Mouse (Mus musculus): ENCODE results near the gene Gm17455.

Gene Gm17455

DNA sequence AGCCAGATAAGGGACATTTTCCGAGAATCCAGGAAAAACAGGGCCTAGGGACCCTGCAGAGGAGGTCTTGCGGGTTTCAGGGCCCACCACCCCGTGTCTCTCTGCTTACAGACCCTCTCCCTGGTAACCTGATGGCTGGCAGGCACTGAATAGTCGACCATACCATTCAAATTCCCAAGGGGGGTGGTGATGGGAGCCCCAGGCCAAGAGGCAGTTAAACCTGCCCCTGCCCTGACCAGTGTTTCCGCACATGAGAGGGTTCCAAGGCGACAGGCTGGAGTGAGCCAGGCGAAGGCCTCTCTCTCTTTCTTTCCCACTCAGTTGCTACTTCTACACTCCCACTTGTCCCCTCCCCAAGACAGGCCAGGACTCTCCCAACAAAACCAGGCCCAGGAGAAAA, at the start of gene Gm17455:
Gene Gm17455, plus strand, starts transcription at position 278 of the 400 bp plus-strand sequence.
- DNase-seq (ENCODE audit: low read depth, low spot score): no peak

DNA sequence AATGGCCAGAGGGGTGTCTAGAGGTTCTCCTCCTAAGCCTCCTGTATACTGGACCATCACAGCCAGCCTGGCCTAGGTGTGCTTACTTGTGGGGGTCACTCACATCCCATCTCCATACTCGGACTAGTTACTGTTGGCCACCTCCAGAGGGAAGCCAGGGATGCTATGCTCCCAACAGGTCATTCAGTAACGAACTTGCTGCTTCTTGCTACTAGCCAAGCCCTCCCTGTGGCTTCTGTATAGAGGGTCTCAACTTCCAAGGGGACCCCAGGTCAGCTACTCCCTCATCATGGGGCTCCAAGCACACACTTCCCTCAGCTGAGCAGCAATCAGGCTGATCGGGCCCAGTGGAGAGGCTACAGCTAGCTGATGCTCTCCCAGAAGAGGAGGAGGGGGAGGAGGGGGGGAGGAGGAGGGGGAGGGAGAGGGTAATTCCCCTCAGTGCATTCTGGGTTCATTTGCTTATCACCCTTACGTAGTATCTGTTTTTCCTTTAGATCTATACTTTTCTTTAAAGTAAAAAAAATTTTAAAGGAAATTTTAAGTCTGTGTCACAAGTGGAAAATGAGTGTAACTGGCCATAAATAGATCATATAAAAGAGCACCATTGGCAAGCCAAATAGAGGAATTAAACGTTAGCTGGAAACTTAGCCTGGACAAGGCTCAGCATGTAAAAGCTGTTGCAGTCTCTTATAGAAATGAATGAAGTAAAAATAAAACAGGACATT, 49.3 kb upstream of the Gm17455 start:
- DNase-seq (ENCODE audit: low read depth, low spot score): no peak

DNA sequence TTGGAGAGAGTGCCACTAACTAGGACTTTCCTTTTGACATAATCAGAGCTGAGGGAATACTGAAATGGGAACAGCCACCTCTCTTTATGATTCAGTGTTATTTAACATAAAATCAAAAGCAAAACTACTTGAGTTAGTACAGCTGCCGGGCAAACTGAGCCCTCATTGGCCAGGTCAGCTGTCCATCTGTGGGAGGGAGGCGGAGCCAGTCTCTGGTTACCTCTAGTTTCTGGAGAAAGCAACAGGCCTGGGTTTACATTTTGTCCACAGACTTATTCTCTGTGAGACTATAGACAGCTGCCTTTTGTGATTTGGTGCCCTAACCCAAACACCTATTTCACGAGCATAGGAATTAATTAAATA, 48.7 kb upstream of the Gm17455 start:
- peak; percentile 40 for DNase-seq (ENCODE audit: low read depth, low spot score)

DNA sequence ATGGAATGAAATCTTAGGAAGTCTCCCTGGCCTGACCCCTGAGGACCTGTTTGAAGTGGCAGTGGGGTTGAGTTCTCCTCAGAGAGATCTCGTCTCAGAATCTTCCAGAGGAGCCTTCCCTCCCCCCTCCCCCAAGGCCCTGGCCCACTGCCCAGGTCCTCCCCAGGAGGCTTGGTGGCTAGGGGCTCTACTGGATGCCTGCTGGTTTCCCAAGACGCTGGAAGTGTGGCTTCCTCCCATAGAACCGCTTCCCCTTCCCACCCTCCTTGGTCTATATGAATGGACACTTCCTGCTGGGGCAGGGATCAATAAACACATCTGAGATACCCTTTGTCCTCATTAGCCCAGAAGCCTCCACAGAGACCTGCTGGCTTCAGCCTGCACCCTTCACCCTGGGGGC, 48.3 kb upstream of the Gm17455 start:
- DNase-seq (ENCODE audit: low read depth, low spot score): no peak

DNA sequence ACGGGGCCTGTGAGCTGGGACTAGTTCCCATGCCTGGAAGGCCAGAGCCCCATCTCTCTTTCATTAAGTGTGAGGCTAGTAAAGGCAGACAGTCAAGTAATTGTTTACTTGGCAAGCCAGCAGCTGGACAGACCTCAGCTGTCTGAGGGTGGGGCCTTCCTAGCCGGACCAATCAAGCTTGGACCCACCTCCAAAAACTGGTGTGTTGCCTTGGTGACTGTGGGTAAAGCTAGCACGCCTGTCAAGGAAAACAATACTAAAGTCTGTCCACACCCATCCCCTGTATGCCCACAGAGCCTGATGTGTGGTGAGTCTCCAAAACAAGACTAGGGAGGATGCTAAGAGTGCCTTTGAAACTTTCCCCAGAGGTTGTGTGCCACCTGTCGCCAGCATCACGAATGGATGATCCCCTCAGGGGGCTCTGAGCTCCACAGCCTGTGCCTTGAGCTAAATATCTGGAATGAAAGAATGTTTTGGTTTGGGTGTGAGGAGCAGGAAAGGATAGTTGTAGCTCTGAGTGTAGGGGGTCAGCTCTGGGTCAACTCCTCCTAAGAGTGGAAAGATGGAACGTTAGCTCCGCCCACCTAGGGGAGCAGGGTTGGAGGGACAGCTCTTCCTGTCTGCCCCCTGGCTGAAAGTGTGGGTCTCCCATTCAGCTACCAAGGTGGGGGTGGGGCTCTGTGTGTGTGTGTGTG, 47.6 kb upstream of the Gm17455 start:
- peak; percentile 74 for DNase-seq (ENCODE audit: low read depth, low spot score)

DNA sequence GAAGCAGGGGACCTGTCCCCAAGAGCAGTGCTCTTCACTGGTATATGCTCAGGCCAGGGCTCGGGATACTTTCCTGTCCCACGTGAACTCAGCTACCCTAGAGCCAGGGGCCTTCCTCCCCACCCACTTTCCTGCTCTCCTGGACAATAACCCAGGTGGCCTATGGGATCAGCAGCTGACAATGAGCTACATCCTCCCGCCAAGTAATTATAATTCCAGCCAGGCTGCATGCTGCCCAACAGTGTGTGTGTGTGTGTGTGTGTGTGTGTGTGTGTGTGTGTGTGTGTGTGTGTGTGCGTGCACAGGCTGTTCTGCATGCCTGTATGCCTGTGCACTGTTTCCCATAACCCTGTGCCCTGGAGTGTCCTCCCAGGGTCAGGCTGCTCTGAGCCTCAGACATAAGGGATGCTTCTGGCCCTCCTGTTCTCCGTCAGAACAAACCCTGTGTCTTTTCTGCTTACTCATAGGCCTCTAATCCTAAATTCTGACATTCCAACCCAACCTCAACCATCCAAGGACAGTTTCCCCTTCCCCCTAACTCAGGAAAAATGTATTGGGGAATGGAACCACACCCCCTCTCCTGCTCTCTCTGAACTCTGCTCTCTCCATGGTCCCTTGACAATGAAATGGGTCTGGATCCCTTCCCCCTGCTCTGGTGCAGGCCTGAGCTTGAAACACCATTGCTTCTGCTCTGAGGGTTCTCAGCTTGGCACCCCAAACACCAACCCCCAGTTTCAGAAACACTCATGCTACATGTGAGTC, 46.1 kb upstream of the Gm17455 start:
- no peak for DNase-seq (ENCODE audit: low read depth, low spot score)

DNA sequence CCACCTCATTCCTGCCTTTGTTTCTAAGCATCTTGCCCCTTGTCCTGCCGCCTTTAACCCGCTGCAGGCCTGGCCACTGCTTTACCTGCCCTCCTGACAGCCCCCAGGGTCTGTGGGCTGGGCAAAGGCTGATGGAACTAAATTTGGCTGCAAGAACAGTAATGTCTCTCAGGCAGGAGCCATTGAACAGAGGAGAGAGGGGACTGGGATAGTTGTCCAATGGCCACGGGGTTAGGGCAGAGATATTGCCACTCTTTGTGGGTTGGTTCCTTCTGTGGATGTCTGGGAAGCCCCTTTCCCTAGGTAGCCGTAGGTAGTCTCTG, 45.6 kb upstream of the Gm17455 start:
- no peak for DNase-seq (ENCODE audit: low read depth, low spot score)

DNA sequence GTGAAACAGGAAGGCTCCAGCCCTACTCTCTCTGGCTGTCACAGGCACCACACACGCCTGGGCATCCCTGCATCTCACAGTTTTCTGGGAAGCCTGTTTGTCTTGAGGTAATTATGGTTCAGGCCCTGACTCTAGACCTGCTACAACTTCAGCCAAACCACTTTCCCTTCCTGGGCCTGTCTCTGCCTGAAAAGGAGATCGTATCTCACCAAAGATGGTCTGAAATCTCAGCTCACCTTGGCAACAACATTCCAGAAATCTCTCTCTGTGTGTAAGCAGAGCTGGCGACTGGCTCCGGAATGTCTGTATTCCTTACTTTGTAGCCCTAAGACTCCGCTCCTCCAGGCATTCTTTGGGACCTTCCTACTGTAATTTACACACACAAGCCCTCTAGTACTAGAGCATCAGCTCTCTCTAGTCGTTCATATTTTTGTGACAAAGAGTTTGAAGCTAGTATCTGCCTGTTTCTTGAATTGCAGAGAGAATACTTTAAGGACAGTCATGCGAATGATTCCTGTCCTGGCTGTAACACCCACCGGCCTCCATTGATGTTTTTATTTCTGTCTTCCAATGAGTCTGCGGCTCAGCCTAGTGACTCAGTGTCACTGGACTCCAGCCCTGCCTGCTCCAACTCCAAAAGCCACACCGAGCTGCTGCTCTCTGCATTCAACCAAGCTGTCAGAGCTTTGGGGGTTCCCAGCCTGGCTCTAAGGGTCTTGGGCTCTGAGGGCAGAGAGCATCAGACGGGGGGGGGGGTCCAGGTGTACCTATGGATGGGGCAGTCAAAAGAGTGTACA, 44.4 kb upstream of the Gm17455 start:
- DNase-seq (ENCODE audit: low read depth, low spot score): no peak

DNA sequence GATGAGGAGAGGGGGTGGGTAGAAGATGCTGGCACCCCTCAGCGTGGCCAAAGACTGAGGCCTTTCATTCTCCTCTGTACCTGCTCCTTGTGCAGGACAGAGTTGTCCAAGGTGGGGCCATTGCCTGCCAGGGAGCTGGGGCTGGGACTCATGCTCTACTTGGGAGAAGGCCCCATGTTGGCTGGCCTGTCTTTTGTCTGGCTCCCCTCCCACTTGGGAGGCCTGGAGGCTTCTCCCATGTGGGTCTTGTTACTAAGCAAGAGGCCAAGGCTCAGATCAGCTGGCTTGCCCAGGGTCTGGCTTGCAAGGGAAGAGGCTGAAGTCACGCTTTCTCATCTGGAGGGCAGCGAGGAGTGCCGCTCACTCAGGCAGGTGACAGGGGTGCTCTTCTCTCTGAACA, 42.1 kb upstream of the Gm17455 start:
- DNase-seq (ENCODE audit: low read depth, low spot score): no peak

DNA sequence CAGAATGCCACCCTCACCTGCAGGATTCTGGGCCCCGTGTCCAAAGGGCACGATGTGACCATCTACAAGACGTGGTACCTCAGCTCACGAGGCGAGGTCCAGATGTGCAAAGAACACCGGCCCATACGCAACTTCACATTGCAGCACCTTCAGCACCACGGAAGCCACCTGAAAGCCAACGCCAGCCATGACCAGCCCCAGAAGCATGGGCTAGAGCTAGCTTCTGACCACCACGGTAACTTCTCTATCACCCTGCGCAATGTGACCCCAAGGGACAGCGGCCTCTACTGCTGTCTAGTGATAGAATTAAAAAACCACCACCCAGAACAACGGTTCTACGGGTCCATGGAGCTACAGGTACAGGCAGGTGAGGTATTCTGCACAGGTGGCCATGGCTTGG, 41.6 kb upstream of the Gm17455 start:
- no peak for DNase-seq (ENCODE audit: low read depth, low spot score)

DNA sequence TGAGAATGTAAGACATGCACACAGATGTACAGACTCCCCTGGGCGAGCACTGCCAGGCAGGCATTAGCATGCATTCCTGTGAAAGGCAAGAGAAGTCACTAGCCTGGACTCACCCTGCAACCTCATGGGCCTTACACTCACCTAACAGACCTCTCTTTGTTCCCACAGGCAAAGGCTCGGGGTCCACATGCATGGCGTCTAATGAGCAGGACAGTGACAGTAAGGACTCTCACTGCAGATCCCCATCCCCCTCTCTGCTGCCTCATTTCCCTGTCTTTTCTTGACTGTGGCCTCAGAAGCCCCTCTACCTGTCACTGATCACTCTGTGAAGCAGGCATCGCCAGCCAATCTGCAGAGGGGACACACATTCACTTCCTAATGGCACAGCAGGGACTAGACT, 40.8 kb upstream of the Gm17455 start:
- no peak for DNase-seq (ENCODE audit: low read depth, low spot score)

DNA sequence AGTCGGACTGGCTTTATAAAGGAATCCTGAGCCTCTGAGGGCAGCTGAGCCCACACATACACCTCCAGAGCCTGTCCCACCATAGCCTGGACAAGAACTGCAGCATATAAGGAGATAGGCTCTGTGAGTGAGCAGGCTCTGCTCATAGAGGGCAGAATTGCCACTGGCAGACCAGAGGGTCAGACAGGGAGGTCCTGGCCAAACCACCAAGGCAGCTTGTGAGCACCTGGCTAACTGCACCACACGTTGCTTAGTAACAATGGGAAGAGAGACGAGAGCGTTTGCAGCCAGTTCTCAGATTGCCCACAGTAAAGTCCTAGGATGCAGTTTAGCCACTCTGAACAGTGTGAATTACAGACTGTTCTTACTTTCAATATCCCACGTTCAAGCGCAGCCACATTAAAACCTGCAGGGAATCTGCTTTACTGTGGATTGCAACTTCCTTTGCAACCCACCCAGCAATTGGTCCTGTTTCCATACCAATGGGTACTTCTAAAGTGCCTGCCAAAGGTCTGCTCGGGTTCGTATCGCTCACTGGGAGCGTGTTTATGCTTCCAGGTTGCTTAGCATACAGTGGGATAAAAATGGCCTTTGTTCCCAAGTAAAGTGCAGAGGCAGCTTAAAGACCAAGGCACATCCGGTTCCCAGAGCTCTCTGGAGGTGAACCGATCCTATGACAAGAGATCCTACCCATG, 37.8 kb upstream of the Gm17455 start:
- DNase-seq (ENCODE audit: low read depth, low spot score): no peak

DNA sequence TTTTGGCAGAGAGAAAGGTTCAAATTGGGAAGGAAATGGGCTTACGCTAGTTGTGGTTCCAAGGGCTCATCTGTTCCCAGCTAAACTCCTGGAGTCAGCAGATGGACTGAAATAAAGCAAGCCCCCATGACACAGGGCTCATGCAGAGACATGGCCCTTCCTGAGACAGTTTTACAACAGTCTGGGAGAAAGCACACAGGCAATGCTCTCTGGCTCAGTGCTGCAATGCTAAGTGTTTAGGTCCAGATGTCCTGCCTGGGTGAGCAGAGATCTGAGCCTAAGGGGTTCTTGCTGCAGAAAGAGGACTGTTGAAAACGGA, 37.3 kb upstream of the Gm17455 start:
- no peak for DNase-seq (ENCODE audit: low read depth, low spot score)

DNA sequence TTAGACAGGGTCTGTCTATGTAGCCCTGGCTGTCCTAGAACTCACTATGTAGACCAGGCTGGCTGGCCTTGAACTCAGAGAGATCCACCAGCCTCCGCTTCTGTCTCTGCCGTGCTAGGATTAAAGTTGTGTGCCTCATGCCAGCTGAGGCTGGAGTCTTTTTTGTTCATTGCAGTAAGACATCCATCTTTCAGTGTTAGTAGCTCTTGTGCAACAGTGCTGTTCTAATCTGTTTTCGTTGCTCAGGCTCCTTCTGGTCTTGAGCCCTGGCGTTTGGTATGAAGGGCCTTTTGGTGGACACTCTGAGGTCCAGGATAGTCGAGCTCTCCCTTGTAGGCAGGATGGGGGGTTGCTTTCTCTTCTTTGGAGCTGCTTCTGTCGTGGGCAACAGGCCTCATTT, 36.1 kb upstream of the Gm17455 start:
- no peak for DNase-seq (ENCODE audit: low read depth, low spot score)

DNA sequence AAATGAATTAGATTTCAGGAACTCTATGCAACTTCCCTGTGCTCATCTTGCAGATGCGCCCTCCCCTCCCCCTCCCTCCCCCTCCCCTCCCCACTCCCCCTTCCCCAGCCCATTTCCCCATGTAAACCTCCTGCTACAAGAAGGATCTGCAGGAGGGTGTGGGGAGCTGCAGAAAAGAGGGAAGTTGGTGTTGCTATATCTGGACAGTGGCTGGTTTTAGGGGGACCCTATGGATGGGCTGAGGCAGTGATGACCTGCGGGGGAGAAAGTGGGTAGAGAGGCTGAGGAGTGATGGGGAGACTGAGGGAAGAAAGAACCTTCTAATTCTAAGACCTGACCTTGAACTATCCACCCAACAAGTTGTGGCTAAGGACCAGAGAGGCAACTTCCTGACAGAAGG, 32.4 kb upstream of the Gm17455 start:
- DNase-seq (ENCODE audit: low read depth, low spot score): no peak

DNA sequence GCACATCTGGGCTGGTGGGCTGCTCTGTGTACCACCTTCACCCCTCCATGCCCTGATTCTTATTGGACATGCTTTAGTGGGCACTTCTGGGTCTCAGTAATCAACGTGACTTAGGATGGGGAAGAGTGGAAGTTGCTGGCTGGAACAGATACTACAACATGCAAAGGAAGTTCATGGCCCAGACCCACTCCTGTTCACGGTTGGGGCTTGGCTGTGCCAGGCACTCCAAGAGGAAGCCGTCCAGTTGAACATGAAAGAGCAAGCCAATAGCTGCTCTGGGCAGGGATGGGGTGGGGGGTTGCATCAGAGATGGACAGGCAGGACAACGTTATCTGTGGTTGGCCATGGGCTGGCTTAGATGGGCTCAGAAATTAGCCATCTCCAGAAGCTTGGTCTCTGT, 31.6 kb upstream of the Gm17455 start:
- DNase-seq (ENCODE audit: low read depth, low spot score): no peak

DNA sequence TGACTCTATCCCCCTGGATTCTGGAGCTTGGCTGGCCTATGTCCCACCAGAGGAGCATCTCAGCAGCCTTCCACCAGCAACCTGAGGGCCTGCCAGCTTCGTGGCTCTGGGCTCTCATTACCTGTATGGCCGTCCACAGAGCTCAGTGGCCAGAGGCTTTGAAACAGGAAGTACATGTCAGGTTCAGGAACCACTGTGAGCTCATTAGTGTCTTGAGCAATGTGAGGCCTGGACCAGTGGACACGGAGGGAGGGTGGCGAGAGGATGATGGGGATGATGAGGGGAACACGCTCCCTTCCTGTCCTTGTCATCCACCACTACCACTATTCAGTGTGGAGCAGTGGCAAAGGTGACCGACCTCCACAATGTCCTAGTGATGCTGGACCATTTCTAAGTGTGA, 30.1 kb upstream of the Gm17455 start:
- no peak for DNase-seq (ENCODE audit: low read depth, low spot score)

DNA sequence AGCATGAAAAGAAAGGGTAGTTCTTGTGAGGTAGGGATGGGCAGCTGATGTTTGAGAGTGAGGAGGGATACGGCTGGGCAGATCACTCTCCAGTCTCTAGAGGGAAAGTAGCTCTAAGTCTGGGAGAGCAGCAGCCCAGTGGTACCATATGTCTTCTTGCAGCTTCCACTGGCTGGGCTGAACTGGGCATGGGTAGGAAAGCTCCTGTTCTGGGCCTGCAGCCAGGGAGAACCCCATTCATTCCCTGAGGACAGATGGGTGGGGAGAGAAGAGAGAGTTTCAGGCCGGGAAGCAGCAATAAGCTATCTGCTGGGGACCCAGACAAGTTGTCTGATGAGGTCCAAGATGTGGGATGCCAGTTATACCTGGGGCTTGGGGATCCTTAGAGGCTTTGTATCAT, 29.4 kb upstream of the Gm17455 start:
- no peak for DNase-seq (ENCODE audit: low read depth, low spot score)

DNA sequence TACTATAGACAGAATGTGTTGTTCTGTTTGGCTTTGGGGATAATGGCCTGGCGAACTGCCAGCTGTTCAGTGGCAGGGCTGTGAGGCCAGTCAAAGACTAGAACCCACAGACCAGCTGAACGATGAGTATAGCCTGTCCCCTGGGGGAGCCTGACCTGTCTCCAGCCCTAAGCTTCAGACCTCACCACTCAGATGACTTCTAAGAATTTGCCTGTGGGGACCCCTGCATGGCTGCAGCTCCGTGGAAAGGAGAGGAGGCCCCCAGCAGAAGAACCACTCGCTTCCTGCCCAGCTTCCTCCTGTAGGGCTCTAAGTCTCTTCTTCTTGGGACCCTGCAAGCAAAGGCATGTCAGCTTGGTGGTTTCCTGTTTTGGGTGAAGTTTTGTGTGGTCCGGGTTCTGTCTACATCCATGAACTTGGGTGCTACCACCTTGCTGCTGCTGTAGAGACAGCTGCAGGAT, 28.9 kb upstream of the Gm17455 start:
- no peak for DNase-seq (ENCODE audit: low read depth, low spot score)

DNA sequence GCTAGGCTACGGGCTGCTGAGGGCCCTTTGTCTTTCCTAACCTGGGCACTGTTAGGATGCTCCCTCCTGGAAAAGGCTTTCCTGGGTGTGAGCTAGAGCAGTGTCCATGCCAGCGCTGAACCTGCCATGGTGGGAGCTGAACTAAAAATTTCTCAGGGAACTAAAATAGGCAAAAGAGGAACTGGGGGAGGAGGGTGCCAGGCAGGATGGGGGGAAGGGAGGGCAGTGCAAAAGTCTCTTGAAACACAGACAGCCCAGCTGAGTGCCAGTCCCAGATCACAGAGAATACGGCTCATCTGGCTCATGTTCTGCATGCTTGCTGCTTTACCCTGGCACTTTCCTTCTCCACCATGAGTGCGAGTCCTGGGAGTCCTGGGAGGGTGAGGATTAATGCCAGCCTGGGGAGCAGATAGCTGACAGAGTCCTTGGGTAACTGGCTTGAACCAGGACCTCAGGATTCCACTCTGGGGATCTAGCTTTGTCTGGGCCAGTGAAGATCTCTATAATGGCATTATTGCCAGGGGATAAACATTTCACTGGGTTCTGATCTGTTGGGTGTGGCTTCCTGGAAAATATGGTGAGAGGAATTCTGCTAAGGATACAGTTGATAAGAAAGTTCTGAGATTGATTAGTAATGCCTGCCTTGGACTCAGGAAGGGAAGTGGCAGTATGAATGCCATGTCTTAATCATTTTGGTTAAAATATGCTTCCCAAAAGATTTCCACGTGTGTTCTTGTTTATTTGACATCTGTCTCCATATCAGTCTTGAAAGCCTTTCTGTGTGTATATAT, 27.7 kb upstream of the Gm17455 start:
- no peak for DNase-seq (ENCODE audit: low read depth, low spot score)

DNA sequence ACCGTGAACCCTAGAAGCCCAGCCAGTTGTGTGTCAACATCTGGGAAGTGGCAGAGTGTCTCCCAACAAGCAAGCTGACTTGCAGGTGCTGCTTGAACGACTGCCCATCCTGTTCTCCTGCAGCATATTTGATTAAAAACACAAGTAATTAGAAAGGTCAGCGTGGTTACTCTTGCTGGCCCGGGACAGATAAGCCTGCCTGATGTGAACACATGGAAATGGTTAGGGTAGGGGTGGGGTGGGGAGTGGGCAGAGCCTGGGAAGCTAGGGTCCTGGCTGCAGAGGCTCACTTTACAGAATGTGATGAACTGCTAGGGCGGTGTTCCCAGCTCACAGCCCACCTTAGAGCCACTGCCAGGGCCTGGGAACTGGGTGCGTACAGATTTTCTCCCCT, 26.0 kb upstream of the Gm17455 start:
- no peak for DNase-seq (ENCODE audit: low read depth, low spot score)
